Mouse (Mus musculus): ENCODE measurements around the gene Tedc1. TPM values are rescaled to one million over a fixed set of nuclear protein-coding genes. Genes with fewer than 3 reads are reported as not detected.

The Tedc1 gene
- polyA plus RNA-seq, 1 experiment from 2014 or later = 6.8 TPM

DNA sequence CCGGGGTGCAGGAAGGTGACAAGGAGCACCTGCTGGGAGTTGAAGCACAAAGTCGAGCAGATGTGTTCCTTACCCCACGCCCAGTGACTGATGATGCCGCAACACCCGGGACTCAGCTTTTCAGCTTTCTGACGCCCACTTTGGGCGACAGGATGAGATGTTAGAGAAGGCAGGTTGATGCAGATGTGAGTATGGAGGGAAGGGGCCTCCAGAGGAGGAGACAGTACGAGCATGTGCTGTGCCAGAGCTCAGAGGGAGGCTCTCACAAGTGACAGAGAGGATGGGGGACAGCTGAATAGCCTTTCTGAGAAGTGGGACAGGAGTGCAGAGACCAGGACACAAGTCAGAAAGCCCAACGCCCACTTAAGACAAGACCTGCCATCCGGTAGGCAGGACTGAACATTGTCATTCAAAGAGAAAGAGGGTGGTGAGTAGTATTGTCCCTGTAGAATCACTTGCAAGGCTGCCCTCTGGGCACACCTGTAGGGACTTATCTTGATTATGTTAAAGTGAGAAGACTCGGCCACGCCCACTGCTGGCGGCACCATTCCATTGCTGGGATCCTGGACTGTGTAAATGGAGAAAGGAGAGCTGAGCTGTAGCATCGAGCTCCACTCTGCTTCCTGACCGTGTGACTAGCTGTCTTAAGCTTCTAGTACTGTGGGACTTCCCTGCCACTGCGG is 41.2 kb upstream of the Tedc1 start:
- WGBS = 67% methylated on average over 16 of the region's 16 CpGs
- peak; percentile 22; the same call in 1 of the 2 replicates for ATAC-seq
- no peak overlapping the region for H3K27ac ChIP-seq (ENCODE audit: low read depth, low read length)

DNA sequence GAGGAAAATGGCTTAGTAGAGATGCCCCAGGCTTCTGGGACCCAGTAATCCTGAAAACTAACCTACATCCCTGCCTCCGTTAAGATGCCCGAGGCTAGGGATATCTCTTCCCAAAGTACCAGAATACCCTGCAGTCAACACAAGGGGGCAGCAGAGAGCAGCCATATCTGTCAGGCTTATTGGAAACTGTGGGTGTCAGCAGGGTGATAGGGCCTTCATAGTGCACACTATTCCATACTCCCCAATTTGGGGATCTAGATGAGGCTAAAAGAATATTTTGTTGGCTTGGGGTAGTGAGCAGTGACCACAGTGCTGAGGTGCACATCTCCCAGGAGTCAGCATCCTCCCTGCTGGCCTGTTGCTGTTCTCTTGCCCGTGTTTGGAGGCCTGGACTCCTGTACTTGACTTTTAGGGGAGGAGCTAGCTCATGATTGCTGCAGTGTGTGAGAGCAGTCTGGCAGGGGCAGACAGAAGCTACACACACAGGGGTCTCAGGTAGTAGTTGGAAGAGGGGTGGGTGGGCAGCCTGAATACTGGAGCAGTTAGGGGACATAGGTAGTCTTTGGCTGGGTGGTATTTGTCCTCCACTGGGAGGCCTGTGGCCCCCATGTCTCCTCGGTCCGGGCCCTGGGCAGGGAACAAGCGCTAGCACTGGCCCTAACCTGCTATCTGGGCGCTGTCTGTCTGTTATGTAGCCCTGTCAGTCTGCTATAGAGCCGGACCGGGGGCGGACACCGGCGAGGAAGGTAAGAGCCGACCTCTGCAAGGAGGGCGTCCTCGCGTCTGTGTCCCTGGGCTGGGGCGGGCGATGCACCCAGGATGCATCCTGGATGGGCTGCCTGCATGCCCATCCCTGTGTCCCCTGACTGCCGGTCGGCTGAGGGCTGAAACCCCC is 36.5 kb upstream of the Tedc1 start:
- no peaks in the 10 kb centered on the region for H3K27me3 ChIP-seq (replicated peaks; ENCODE audit: control insufficient read depth, insufficient read depth, low read length)
- H3K9ac ChIP-seq (ENCODE audit: low read depth, low read length) = no peak overlapping the region
- peak; percentile 36; the same call in 1 of the 2 replicates for ATAC-seq
- peak; percentile 97 for TF ChIP-seq CTCF (IDR thresholded peaks at IDR 0.05; ENCODE audit: low read depth)
- H3K9me3 ChIP-seq (ENCODE audit: control insufficient read depth) = no peaks in the 10 kb centered on the region
- no peak overlapping the region for H3K4me2 ChIP-seq (replicated peaks; ENCODE audit: low read depth)
- H3K27ac ChIP-seq (ENCODE audit: low read depth, low read length) = no peak overlapping the region
- H3K36me3 ChIP-seq (ENCODE audit: control insufficient read depth, insufficient read depth) = peaks cover 84% of the 10 kb centered on the region
- H3K4me3 ChIP-seq (ENCODE audit: low read depth, low read length) = no peak overlapping the region
- 86% methylated on average over 20 of the region's 20 CpGs for WGBS
- no peaks in the 10 kb centered on the region for H3K4me1 ChIP-seq (replicated peaks; ENCODE audit: control insufficient read depth, insufficient read depth, low read length)

More for the DNA sequence above, 41.2 kb upstream of the Tedc1 start:
- peak; percentile 34; the same call in 1 of the 2 replicates for TF ChIP-seq CTCF (IDR thresholded peaks at IDR 0.05; ENCODE audit: low read depth)
- Histone ChIP-seq H3K9ac (ENCODE audit: low read depth, low read length) (no peak overlapping the region), H3K36me3 (ENCODE audit: control insufficient read depth, insufficient read depth) (peaks cover 59% of the 10 kb centered on the region), H3K27me3 (replicated peaks; ENCODE audit: control insufficient read depth, insufficient read depth, low read length) (no peaks in the 10 kb centered on the region), H3K4me2 (replicated peaks; ENCODE audit: low read depth) (no peak overlapping the region), H3K9me3 (ENCODE audit: control insufficient read depth) (no peaks in the 10 kb centered on the region), H3K4me3 (ENCODE audit: low read depth, low read length) (no peak overlapping the region), H3K4me1 (replicated peaks; ENCODE audit: control insufficient read depth, insufficient read depth, low read length) (no peaks in the 10 kb centered on the region)

DNA sequence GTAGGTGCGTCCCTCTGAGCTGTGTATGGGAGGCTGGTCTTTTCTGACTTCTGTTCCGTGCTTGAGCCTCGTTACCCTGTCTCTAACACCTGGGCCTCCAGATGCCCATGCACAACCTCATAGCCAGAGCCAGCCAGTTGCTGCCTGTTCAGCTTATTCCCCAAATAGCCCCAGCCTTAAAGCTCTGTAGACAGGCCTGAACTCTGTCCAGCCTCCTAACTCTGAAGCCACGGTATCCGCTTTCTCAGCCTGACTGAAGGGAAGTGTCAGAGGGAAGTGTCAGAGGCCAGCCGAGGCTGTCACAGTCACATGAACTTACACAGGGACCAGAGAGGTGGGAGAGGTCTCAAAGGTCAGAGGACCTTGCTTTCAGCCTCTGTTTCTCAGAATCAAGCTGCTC is 31.5 kb upstream of the Tedc1 start:
- no peaks in the 10 kb centered on the region for H3K27me3 ChIP-seq (replicated peaks; ENCODE audit: control insufficient read depth, insufficient read depth, low read length)
- 78% methylated on average over 6 of the region's 6 CpGs for WGBS
- no peak overlapping the region for H3K27ac ChIP-seq (ENCODE audit: low read depth, low read length)
- H3K9ac ChIP-seq (ENCODE audit: low read depth, low read length) = no peak overlapping the region
- ATAC-seq = no peak
- no peak overlapping the region for H3K4me3 ChIP-seq (ENCODE audit: low read depth, low read length)
- H3K36me3 ChIP-seq (ENCODE audit: control insufficient read depth, insufficient read depth) = peaks cover 86% of the 10 kb centered on the region
- no peaks in the 10 kb centered on the region for H3K4me1 ChIP-seq (replicated peaks; ENCODE audit: control insufficient read depth, insufficient read depth, low read length)
- TF ChIP-seq CTCF (IDR thresholded peaks at IDR 0.05; ENCODE audit: low read depth) = no peak
- H3K9me3 ChIP-seq (ENCODE audit: control insufficient read depth) = no peaks in the 10 kb centered on the region
- no peak overlapping the region for H3K4me2 ChIP-seq (replicated peaks; ENCODE audit: low read depth)

DNA sequence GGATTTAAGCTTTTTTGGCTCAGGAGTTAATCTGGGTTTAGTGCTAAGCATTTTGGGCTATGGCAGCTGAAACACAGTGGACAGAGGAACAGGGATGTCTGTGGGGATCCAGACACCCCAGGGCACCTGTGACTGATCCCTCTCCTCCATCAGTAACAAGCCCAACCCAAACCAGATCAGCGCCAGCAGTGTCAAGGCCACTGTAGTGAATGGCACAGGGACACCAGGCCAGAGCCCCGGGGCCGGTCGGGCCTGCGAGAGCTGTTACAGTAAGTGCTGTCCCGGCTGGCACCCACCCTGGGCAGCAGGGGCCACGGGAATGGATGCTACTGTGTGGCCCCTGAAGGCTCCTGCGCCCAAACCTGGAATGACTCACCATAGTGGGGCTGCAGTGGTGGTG is 25.5 kb upstream of the Tedc1 start:
- Histone ChIP-seq H3K36me3 (ENCODE audit: control insufficient read depth, insufficient read depth) (peaks cover 93% of the 10 kb centered on the region), H3K4me2 (replicated peaks; ENCODE audit: low read depth) (no peak overlapping the region)

DNA sequence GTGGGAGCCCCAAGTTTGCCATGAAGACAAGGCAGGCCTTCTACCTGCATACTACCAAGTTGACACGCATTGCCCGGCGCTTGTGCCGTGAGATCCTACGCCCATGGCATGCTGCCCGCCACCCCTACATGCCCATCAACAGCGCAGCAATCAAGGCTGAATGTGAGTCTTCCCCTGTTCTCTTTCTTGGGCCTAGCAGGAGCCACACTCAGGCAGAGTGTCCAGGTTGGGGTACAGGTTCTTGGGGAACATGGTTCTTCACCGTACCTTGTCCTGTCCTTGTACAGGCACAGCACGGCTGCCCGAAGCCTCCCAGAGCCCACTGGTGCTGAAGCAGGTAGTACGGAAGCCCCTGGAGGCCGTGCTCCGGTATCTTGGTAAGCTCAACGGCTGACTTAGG is 24.6 kb upstream of the Tedc1 start:
- WGBS = 95% methylated on average over 14 of the region's 14 CpGs
- Histone ChIP-seq H3K4me3 (ENCODE audit: low read depth, low read length) (no peak overlapping the region), H3K4me2 (replicated peaks; ENCODE audit: low read depth) (no peak overlapping the region), H3K9ac (ENCODE audit: low read depth, low read length) (no peak overlapping the region), H3K4me1 (replicated peaks; ENCODE audit: control insufficient read depth, insufficient read depth, low read length) (no peaks in the 10 kb centered on the region), H3K27ac (ENCODE audit: low read depth, low read length) (no peak overlapping the region), H3K27me3 (replicated peaks; ENCODE audit: control insufficient read depth, insufficient read depth, low read length) (no peaks in the 10 kb centered on the region), H3K36me3 (ENCODE audit: control insufficient read depth, insufficient read depth) (peaks cover 100% of the 10 kb centered on the region), H3K9me3 (ENCODE audit: control insufficient read depth) (no peaks in the 10 kb centered on the region)
- no peak for TF ChIP-seq CTCF (IDR thresholded peaks at IDR 0.05; ENCODE audit: low read depth)
- no peak for ATAC-seq

More for the DNA sequence above, 25.5 kb upstream of the Tedc1 start:
- no peaks in the 10 kb centered on the region for H3K4me1 ChIP-seq (replicated peaks; ENCODE audit: control insufficient read depth, insufficient read depth, low read length)
- ATAC-seq = no peak
- H3K27me3 ChIP-seq (replicated peaks; ENCODE audit: control insufficient read depth, insufficient read depth, low read length) = no peaks in the 10 kb centered on the region
- H3K27ac ChIP-seq (ENCODE audit: low read depth, low read length) = no peak overlapping the region
- H3K9ac ChIP-seq (ENCODE audit: low read depth, low read length) = no peak overlapping the region
- no peak overlapping the region for H3K4me3 ChIP-seq (ENCODE audit: low read depth, low read length)
- no peaks in the 10 kb centered on the region for H3K9me3 ChIP-seq (ENCODE audit: control insufficient read depth)
- WGBS = 95% methylated on average over 8 of the region's 8 CpGs
- TF ChIP-seq CTCF (IDR thresholded peaks at IDR 0.05; ENCODE audit: low read depth) = no peak

DNA sequence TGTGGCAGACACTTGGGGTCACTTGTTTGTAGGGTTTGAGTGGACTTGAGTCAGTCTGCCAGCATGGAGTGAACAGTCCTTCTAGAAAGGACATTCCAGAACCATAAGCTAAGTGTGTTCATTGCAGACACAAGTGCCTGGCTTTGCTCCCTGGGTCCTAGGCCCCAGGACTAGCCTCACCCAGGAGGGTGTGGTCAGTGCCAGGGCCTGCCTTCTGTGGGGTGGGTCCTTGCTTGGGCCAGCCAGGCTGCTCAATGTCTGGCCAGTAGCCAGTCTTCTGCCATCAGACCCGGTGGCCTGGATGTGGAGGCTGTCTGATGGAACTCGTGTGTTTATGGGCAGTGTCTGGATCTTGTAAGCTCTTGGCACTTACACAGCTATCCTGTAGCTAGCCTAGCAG is 23.7 kb upstream of the Tedc1 start:
- H3K36me3 ChIP-seq (ENCODE audit: control insufficient read depth, insufficient read depth) = peaks cover 100% of the 10 kb centered on the region
- H3K27ac ChIP-seq (ENCODE audit: low read depth, low read length) = no peak overlapping the region
- peak; percentile 64 for ATAC-seq
- H3K9ac ChIP-seq (ENCODE audit: low read depth, low read length) = no peak overlapping the region
- no peak overlapping the region for H3K4me3 ChIP-seq (ENCODE audit: low read depth, low read length)
- no peak overlapping the region for H3K4me2 ChIP-seq (replicated peaks; ENCODE audit: low read depth)
- H3K27me3 ChIP-seq (replicated peaks; ENCODE audit: control insufficient read depth, insufficient read depth, low read length) = no peaks in the 10 kb centered on the region
- H3K4me1 ChIP-seq (replicated peaks; ENCODE audit: control insufficient read depth, insufficient read depth, low read length) = no peaks in the 10 kb centered on the region
- TF ChIP-seq CTCF (IDR thresholded peaks at IDR 0.05; ENCODE audit: low read depth) = no peak
- H3K9me3 ChIP-seq (ENCODE audit: control insufficient read depth) = no peaks in the 10 kb centered on the region
- WGBS = 40% methylated on average over 2 of the region's 2 CpGs
